Mouse (Mus musculus) forebrain, embryonic 10.5 days (tissue): ENCODE results near the gene 4930470P17Rik. TPM values are rescaled to one million over a fixed set of nuclear protein-coding genes. Genes with fewer than 3 reads are reported as not detected.

Experiments used
- DNase-seq: peaks from one replicate; pipeline ENCODE4 v3.0.0-alpha.2; 2017; ENCODE audit warnings: low spot score; ENCODE audit errors: extremely low spot score
- H3K27ac ChIP-seq: fragments of 300-500 bp; sonication (generic); 2 replicates; pipeline ENCODE4 v1.5.1; 2016; ENCODE audit warnings: mild to moderate bottlenecking
- H3K27me3 ChIP-seq: fragments of 300-500 bp; sonication (generic); 2 replicates; pipeline ENCODE4 v1.6.1; 2016; ENCODE audit warnings: mild to moderate bottlenecking; ENCODE audit not compliant: poor library complexity, severe bottlenecking
- H3K36me3 ChIP-seq: fragments of 300-500 bp; sonication (generic); replicated peaks from 2 replicates; pipeline ENCODE4 v1.6.1; 2016; ENCODE audit warnings: mild to moderate bottlenecking, moderate library complexity
- H3K4me1 ChIP-seq: fragments of 300-500 bp; sonication (generic); 2 replicates; pipeline ENCODE4 v1.6.1; 2016
- H3K4me3 ChIP-seq: fragments of 300-500 bp; sonication (generic); 2 replicates; pipeline ENCODE4 v1.5.1; 2016; ENCODE audit warnings: mild to moderate bottlenecking, moderate library complexity
- H3K9me3 ChIP-seq: fragments of 300-500 bp; sonication (generic); 2 replicates; pipeline ENCODE4 v1.6.1; 2016; ENCODE audit warnings: mild to moderate bottlenecking, moderate library complexity
- WGBS: fragments of 180-500 bp; shearing (Covaris S2); methylation state at CpG from one replicate; pipeline ENCODE4 v1.1.7; 2016; 5-methylcytosine and 5-hydroxymethylcytosine counted together
- polyA plus RNA-seq: library from polyadenylated mRNA; unstranded; fragments of >200 nt; fragmentation: Nextera tagmentation; extraction: Ambion mirVana; gene quantifications from 2 replicates; pipeline ENCODE4 v1.2.1, GENCODE M21; 2016

Gene 4930470P17Rik
- polyA plus RNA-seq, 1 experiment from 2014 or later: not detected

DNA sequence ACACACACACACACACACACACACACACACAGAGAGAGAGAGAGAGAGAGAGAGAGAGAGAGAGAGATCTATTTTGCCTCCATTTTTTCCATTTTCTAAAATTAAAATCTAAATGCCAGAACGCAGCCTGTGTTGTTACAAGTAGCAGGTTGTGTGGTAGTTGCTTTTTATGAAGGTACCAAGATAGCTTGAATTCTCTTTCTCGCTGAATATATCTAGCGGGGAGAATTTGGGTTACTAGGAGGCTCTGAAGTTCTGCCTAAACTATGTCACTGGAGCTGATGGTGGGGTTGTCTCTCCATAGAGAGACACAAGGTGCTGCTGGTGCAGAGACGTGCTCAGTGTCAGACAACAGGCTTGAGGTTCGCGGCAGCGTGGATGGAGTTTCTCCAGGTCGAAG is 36.8 kb downstream of the 4930470P17Rik start:
- Histone ChIP-seq H3K9me3 (no peaks in the 10 kb centered on the region), H3K27ac (no peak overlapping the region), H3K36me3 (no peaks in the 10 kb centered on the region), H3K27me3 (no peaks in the 10 kb centered on the region), H3K4me3 (no peak overlapping the region), H3K4me1 (peaks cover 6% of the 10 kb centered on the region)
- DNase-seq: no peak
- 94% methylated on average over 8 of the region's 8 CpGs for WGBS

- 81% methylated on average over 15 of the region's 15 CpGs for WGBS
- H3K27me3 ChIP-seq: no peaks in the 10 kb centered on the region
- H3K4me3 ChIP-seq: no peak overlapping the region
- H3K27ac ChIP-seq: peak overlapping the region; percentile 5; the same call in 1 of the 2 replicates
- H3K4me1 ChIP-seq: peaks cover 6% of the 10 kb centered on the region
- no peaks in the 10 kb centered on the region for H3K36me3 ChIP-seq
- no peaks in the 10 kb centered on the region for H3K9me3 ChIP-seq
- DNase-seq: no peak
These were observed 37.6 kb downstream of the 4930470P17Rik start for GRCm38 (mm10) chr2:170563956-170564855.

DNA sequence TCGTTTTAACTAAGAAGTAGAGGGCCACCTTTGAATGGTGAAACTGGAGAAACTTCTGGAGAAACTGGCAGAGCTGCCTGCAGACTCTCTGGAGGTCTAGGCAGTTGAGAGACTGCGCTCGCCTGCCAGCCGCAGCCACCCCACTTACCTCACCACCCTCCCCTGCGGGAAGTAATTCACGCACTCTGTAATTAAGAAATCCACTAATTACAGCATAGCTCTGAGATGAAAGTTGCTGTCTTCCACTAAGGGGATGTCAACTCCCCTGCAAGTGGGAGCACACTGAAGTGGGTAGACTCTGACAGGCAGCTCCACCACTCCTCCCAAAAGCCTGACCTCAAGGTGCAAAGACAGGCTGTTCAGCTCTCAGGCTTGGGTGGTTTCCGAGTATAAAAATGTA is 49.7 kb downstream of the 4930470P17Rik start:
- DNase-seq: no peak
- H3K36me3 ChIP-seq: no peaks in the 10 kb centered on the region
- H3K27ac ChIP-seq: no peak overlapping the region
- no peak overlapping the region for H3K4me3 ChIP-seq
- no peaks in the 10 kb centered on the region for H3K9me3 ChIP-seq
- 68% methylated on average over 7 of the region's 7 CpGs for WGBS
- H3K4me1 ChIP-seq: peaks cover 58% of the 10 kb centered on the region
- peaks cover 14% of the 10 kb centered on the region; the same call in 1 of the 2 replicates for H3K27me3 ChIP-seq

DNA sequence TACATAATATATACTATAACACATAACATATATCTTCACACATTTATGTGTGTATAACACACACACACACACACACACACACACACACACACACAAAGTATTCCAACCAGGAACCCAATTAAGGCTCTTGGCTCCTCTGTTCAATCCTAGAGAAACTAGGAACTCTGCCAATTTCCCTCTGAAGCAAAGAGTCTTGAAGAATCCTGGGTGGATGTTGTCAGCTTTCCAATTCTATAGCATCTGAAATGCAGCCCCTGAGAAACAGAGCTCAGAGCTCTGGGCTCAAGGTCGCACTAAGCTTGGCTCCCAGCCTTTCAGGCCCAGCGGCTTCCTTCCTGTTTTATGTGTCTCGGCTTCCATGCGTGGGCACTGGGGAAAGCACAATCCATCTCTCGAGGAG is 51.6 kb downstream of the 4930470P17Rik start:
- H3K4me3 ChIP-seq: no peak overlapping the region
- no peaks in the 10 kb centered on the region for H3K36me3 ChIP-seq
- peaks cover 21% of the 10 kb centered on the region for H3K27me3 ChIP-seq
- no peak overlapping the region; the same call in 1 of the 2 replicates for H3K27ac ChIP-seq
- no peak for DNase-seq
- peaks cover 70% of the 10 kb centered on the region for H3K4me1 ChIP-seq
- no peaks in the 10 kb centered on the region for H3K9me3 ChIP-seq
- WGBS: 56% methylated on average over 5 of the region's 5 CpGs

DNA sequence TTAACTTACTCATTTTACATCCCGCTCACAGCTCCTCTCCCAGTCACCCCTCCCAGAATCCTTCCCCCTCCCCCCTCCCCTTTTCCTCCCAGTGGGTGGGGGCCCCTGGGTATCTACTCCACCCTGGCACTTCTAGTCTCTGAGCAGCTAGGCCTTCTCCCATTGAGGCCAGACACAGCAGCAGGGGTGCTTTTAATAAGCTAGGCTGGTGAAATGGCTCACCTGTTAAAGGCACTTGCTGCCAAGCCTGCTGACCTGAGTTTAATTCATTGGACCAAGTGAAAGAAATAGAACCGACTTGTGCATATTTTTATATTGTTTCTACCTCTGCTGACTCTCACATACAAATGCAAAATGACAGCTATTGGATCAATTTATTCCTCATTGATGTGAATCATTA is 52.7 kb downstream of the 4930470P17Rik start:
- Histone ChIP-seq H3K27ac (no peak overlapping the region), H3K27me3 (peaks cover 17% of the 10 kb centered on the region), H3K36me3 (no peaks in the 10 kb centered on the region), H3K4me1 (peaks cover 72% of the 10 kb centered on the region), H3K4me3 (no peak overlapping the region), H3K9me3 (no peaks in the 10 kb centered on the region)
- DNase-seq: no peak
- WGBS: 73% methylated on average over 2 of the region's 2 CpGs

- H3K4me3 ChIP-seq: no peak overlapping the region
- H3K27ac ChIP-seq: peak overlapping the region; percentile 60
- peaks cover 74% of the 10 kb centered on the region for H3K4me1 ChIP-seq
- DNase-seq: no peak
- 26% methylated on average over 4 of the region's 4 CpGs for WGBS
- H3K36me3 ChIP-seq: no peaks in the 10 kb centered on the region
- peaks cover 8% of the 10 kb centered on the region for H3K27me3 ChIP-seq
- no peaks in the 10 kb centered on the region for H3K9me3 ChIP-seq
These were observed 53.8 kb downstream of the 4930470P17Rik start for GRCm38 (mm10) chr2:170548046-170548445.

DNA sequence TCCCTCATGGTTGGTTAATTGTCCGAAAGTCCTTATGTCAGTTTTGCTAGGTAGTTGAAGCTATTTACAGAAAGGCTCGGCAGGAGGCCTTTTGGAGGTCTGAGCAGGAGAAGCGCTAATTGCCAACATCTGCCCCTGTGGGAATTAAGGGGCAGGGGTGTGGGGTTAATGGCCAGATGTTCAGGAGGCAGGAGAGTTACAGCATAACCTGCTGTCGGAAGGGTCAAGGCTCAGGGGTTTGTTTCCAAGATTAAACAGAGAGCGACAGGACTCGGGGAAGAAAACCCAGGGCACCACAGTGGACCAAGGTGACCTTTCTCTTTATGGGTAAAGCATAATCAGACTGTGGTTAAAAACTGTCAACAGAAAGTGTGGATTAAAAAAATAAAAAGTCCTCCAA is 54.3 kb downstream of the 4930470P17Rik start:
- peaks cover 72% of the 10 kb centered on the region for H3K4me1 ChIP-seq
- WGBS: 4% methylated on average over 6 of the region's 6 CpGs
- H3K4me3 ChIP-seq: no peak overlapping the region
- H3K36me3 ChIP-seq: no peaks in the 10 kb centered on the region
- no peak overlapping the region for H3K27ac ChIP-seq
- peaks cover 8% of the 10 kb centered on the region for H3K27me3 ChIP-seq
- peak; percentile 49 for DNase-seq
- no peaks in the 10 kb centered on the region for H3K9me3 ChIP-seq

DNA sequence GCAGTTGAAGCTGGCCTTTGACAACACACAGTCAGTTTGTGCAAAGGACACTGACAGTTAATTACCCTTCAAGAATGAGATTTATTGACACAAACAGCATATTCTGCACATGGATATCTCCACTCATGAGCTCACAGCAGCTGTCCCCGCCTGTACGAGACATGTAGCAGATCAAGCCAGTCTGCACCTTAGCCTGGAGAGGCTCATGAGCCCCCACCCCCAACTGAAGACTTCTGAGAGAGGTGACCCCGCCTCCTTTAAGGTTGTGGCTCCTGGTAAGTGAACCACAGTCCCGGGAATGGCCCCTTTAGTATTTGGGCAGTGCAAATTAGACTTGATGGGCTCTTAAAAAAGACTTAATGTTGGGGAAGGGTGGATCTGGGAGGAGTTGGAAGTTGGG is 56.1 kb downstream of the 4930470P17Rik start:
- 68% methylated on average over 4 of the region's 4 CpGs for WGBS
- Histone ChIP-seq H3K27ac (no peak overlapping the region), H3K36me3 (no peaks in the 10 kb centered on the region), H3K27me3 (peaks cover 8% of the 10 kb centered on the region), H3K4me3 (no peak overlapping the region), H3K4me1 (peaks cover 55% of the 10 kb centered on the region), H3K9me3 (no peaks in the 10 kb centered on the region)
- DNase-seq: no peak

- Histone ChIP-seq H3K36me3 (no peaks in the 10 kb centered on the region), H3K4me3 (no peak overlapping the region), H3K27me3 (peaks cover 8% of the 10 kb centered on the region), H3K9me3 (no peaks in the 10 kb centered on the region), H3K27ac (no peak overlapping the region), H3K4me1 (peaks cover 48% of the 10 kb centered on the region)
- WGBS: 86% methylated on average over 7 of the region's 7 CpGs
- no peak for DNase-seq
These were observed 56.9 kb downstream of the 4930470P17Rik start for GRCm38 (mm10) chr2:170544950-170545349.

DNA sequence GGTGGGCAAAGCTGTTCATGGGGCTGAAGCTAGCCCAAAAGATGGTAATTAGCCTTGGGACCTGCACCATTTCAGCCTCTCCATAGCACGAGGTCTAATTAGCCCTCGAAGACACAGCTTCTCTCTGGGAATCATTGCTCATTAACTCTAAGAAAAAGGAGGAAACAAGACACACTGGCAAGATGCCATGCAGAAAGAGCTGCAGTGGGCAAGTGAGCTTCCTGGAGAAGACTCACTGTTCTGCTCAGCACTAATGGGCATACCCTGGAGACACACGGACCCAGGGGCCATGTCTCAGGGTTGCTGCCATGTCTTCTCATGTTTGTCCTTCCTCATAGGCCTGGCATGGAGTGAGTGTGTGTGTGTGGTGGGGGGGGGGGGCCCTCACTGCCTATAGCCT is 57.7 kb downstream of the 4930470P17Rik start:
- no peak overlapping the region for H3K27ac ChIP-seq
- no peak overlapping the region for H3K4me3 ChIP-seq
- H3K9me3 ChIP-seq: no peaks in the 10 kb centered on the region
- peaks cover 8% of the 10 kb centered on the region for H3K27me3 ChIP-seq
- WGBS: 89% methylated on average over 3 of the region's 3 CpGs
- no peak for DNase-seq
- H3K4me1 ChIP-seq: peaks cover 42% of the 10 kb centered on the region
- H3K36me3 ChIP-seq: no peaks in the 10 kb centered on the region

DNA sequence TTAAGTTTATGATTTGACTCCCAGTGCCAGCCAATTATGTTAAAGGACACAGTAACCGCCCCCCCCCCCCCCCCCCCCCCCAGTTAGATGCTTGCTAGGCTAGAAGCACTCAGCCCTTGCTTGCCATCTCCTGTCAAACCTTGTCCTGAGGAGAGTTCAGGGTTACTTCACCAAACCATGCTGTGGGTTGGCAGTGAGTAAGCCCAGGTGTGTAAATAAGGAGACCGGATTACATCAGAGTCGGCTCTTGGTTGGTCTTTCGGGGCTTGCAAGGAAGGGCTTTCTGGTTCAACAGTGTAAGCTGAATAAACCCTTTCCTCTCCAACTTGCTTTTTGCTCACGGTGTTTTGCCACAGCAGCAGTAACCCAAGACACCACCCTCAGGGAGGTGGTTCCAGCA is 58.2 kb downstream of the 4930470P17Rik start:
- no peak overlapping the region for H3K27ac ChIP-seq
- DNase-seq: no peak
- peaks cover 8% of the 10 kb centered on the region for H3K27me3 ChIP-seq
- no peaks in the 10 kb centered on the region for H3K36me3 ChIP-seq
- peaks cover 37% of the 10 kb centered on the region for H3K4me1 ChIP-seq
- no peaks in the 10 kb centered on the region for H3K9me3 ChIP-seq
- 78% methylated on average over 5 of the region's 5 CpGs for WGBS
- no peak overlapping the region for H3K4me3 ChIP-seq

- no peak for DNase-seq
- Histone ChIP-seq H3K9me3 (no peaks in the 10 kb centered on the region), H3K27me3 (no peaks in the 10 kb centered on the region), H3K27ac (no peak overlapping the region), H3K4me3 (no peak overlapping the region), H3K4me1 (peaks cover 6% of the 10 kb centered on the region; the same call in 1 of the 2 replicates), H3K36me3 (no peaks in the 10 kb centered on the region)
- 95% methylated on average over 9 of the region's 9 CpGs for WGBS
These were observed 62.6 kb downstream of the 4930470P17Rik start for GRCm38 (mm10) chr2:170539211-170539610.

DNA sequence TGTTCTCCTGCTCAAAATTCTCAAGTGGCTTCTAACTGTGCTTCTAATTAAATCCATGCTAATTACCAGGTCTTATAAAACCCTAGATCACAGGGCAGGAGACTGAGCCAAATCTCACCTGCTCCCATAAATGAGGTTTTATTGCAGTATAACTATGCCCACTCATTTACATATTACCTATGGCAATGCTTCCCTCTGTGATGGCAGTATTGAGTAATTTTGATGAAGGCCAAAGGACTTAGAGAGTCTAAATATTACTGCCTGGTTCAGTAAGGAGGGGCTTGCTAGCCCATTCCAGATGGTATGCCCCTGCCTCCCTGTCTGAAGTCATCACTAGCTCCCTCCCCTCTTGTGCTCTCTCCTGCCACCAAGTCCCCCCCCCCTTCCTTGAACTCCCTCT is 66.0 kb downstream of the 4930470P17Rik start:
- no peaks in the 10 kb centered on the region for H3K27me3 ChIP-seq
- no peak for DNase-seq
- no peaks in the 10 kb centered on the region for H3K9me3 ChIP-seq
- peaks cover 4% of the 10 kb centered on the region; the same call in 1 of the 2 replicates for H3K4me1 ChIP-seq
- H3K27ac ChIP-seq: 0 out of 2 replicates have a peak overlapping the region, but pooled peaks have one; percentile 30
- no peaks in the 10 kb centered on the region for H3K36me3 ChIP-seq
- H3K4me3 ChIP-seq: no peak overlapping the region
